Mouse (Mus musculus): ENCODE data around the gene Tcp11l1. TPM values are rescaled to one million over a fixed set of nuclear protein-coding genes. Genes with fewer than 3 reads are reported as not detected.

Gene Tcp11l1
- polyA plus RNA-seq (2012; fragmentation: generic; extraction: Trizol) = 1 to 10 TPM; 3.3 to 4.3 TPM

DNA sequence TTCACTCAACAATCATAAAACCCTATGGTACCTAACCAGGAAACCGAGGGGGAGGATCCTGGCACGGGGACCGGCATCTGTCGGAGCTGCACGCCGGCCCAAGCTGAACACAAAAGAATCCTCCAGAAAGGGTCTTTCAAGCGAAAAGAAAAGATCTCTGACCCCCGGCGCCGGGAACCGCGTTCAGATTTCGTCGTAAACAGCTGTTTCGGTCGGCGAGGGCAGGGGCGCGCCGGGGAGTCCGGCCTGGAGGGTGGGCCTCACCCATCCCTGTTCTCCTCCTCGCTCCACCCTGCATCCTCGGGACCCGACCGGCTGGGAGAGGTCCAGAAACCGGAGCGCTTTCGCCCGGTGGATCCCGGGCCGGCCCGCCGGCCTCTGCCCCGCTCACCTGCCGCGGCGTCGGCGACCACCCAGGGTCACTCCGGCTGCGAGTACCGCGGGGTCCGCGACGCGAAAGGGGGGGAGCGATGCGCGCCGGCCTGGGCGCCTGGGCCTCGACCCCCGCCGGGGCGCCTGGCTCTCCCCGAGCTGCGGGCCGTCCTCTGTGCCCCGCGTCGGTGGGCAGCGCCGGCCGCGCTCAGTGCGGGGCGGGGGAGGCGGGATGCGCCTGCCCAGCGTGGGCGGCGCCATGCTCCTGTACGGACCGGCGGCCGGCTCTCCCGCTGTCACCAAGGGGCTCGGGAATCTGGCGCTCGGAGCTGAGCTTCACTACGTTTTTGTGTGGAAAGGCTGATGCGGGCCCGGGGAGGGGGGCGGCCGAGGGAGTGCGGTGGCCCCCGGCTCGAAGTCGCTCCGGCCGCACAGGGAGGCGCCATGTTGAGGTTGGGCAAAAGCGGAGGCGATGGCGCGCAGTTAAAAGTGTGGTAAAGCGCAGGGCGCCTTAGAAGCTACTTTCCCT is at the start of gene Tcp11l1:
TSS of gene Tcp11l1 (minus strand) at position 585 of the 901 bp plus-strand sequence.

DNA sequence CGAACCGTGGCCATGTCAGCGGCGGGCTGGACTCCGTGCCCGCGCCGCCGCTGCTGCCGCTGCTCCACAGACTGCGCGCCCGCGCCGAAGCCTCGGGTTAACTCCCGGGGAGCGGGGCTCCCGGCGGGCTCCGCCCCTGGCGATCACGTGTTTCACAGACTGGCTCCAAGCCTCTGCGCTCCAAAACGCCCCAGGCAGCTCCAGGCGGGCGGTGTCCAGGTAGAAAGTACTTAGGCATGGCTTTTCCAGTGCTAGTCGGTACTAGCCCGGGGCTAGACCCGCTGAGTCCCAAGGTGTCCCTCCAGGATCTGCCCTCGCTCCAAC is 30.7 kb upstream of the Tcp11l1 start, which contains the start of gene Depdc7:
TSS of gene Depdc7 (minus strand) at position 138 of the 324 bp plus-strand sequence.

DNA sequence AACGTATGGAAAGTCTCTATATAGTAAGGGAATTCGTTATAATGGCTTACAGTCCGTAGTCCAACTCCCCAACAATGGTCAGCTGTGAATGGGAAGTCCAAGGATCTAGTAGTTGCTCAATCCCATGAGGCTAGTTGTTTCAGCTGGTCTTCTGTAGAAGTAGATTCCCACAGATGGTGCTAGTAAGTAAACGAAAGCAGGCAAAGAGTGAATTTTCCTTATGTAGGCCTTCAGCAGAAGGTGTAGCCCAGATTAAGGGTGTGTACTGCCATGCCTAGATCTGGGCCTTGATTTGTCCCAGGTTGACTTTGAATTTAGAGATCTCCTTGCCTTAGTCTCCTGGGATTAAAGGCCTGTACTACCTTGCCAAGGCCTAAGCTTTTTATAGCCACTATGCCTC is 4.3 kb upstream of the Tcp11l1 start, which contains the start of gene Pin1rt1:
TSS of gene Pin1rt1 (minus strand) at position 101 of the 400 bp plus-strand sequence.

Other genes starting within 250 kb of the Tcp11l1 start
- 1 to 10 TPM in 1 of 2 experiments, under 1 TPM in 1; 0.40 to 3.8 TPM for gene Hipk3, start 217.7 kb downstream of the Tcp11l1 start, polyA plus RNA-seq (2012; fragmentation: generic; extraction: Trizol)
- 1 to 10 TPM; 3.3 to 7.1 TPM for gene Cstf3, start 121.6 kb downstream of the Tcp11l1 start, polyA plus RNA-seq (2012; fragmentation: generic; extraction: Trizol)
- not detected for gene Pin1rt1, start 4.2 kb upstream of the Tcp11l1 start, polyA plus RNA-seq (2012; fragmentation: generic; extraction: Trizol)
- under 1 TPM; 0.11 to 0.53 TPM for gene Depdc7, start 30.7 kb upstream of the Tcp11l1 start, polyA plus RNA-seq (2012; fragmentation: generic; extraction: Trizol)
- 1 to 10 TPM in 1 of 2 experiments, under 1 TPM in 1; 0.21 to 2.1 TPM for gene Qser1, start 104.6 kb upstream of the Tcp11l1 start, polyA plus RNA-seq (2012; fragmentation: generic; extraction: Trizol)
- gene Prrg4, start 137.7 kb upstream of the Tcp11l1 start, polyA plus RNA-seq (2012; fragmentation: generic; extraction: Trizol) = not detected
- under 1 TPM; 0.01 to 0.15 TPM for gene Ccdc73, start 155.6 kb upstream of the Tcp11l1 start, polyA plus RNA-seq (2012; fragmentation: generic; extraction: Trizol)

Measured in C3H10T1/2 (cell line).